Mouse (Mus musculus) forebrain, embryonic 10.5 days (tissue): ENCODE data around the gene Sema6b. TPM values are rescaled to one million over a fixed set of nuclear protein-coding genes. Genes with fewer than 3 reads are reported as not detected.

ENCODE experiments used
- DNase-seq: peaks from one replicate; pipeline ENCODE4 v3.0.0-alpha.2; 2017; ENCODE audit warnings: low spot score; ENCODE audit errors: extremely low spot score
- H3K27ac ChIP-seq: fragments of 300-500 bp; sonication (generic); 2 replicates; pipeline ENCODE4 v1.5.1; 2016; ENCODE audit warnings: mild to moderate bottlenecking
- H3K27me3 ChIP-seq: fragments of 300-500 bp; sonication (generic); 2 replicates; pipeline ENCODE4 v1.6.1; 2016; ENCODE audit warnings: mild to moderate bottlenecking; ENCODE audit not compliant: poor library complexity, severe bottlenecking
- H3K36me3 ChIP-seq: fragments of 300-500 bp; sonication (generic); replicated peaks from 2 replicates; pipeline ENCODE4 v1.6.1; 2016; ENCODE audit warnings: mild to moderate bottlenecking, moderate library complexity
- H3K4me1 ChIP-seq: fragments of 300-500 bp; sonication (generic); 2 replicates; pipeline ENCODE4 v1.6.1; 2016
- H3K4me3 ChIP-seq: fragments of 300-500 bp; sonication (generic); 2 replicates; pipeline ENCODE4 v1.5.1; 2016; ENCODE audit warnings: mild to moderate bottlenecking, moderate library complexity
- H3K9me3 ChIP-seq: fragments of 300-500 bp; sonication (generic); 2 replicates; pipeline ENCODE4 v1.6.1; 2016; ENCODE audit warnings: mild to moderate bottlenecking, moderate library complexity
- WGBS: fragments of 180-500 bp; shearing (Covaris S2); methylation state at CpG from one replicate; pipeline ENCODE4 v1.1.7; 2016; 5-methylcytosine and 5-hydroxymethylcytosine counted together
- polyA plus RNA-seq: library from polyadenylated mRNA; unstranded; fragments of >200 nt; fragmentation: Nextera tagmentation; extraction: Ambion mirVana; gene quantifications from 2 replicates; pipeline ENCODE4 v1.2.1, GENCODE M21; 2016

Sema6b gene
- 0.44 and 0.67 TPM in 2 replicates for polyA plus RNA-seq

GRCm38 (mm10) chr17:56139858-56140595 lies at the start of gene Sema6b:
Gene Sema6b, minus strand, starts transcription at chr17:56140343.
- no peaks in the 10 kb centered on the region for H3K9me3 ChIP-seq
- H3K4me3 ChIP-seq, result peak within 1 kb of the TSS; percentile 80
- H3K4me1 ChIP-seq, result peaks cover 60% of the 10 kb centered on the region
- peak; percentile 67 for DNase-seq
- peak within 1 kb of the TSS; percentile 68 for H3K27ac ChIP-seq
- WGBS, result 1% methylated on average over 79 of the region's 79 CpGs
- H3K36me3 ChIP-seq, result no peaks in the 10 kb centered on the region
- peaks cover 99% of the 10 kb centered on the region for H3K27me3 ChIP-seq

GRCm38 (mm10) chr17:56185281-56186141 lies 45.4 kb upstream of the Sema6b start:
- Histone ChIP-seq H3K4me3 (no peak overlapping the region), H3K36me3 (peaks cover 66% of the 10 kb centered on the region), H3K4me1 (peaks cover 32% of the 10 kb centered on the region), H3K9me3 (no peaks in the 10 kb centered on the region), H3K27ac (peak overlapping the region; percentile 51; the same call in 1 of the 2 replicates), H3K27me3 (no peaks in the 10 kb centered on the region)
- WGBS, result 52% methylated on average over 11 of the region's 11 CpGs
- peak; percentile 22 for DNase-seq

- Histone ChIP-seq H3K9me3 (no peaks in the 10 kb centered on the region), H3K4me3 (peak within 1 kb of the TSS; percentile 79), H3K27me3 (no peaks in the 10 kb centered on the region), H3K36me3 (peaks cover 66% of the 10 kb centered on the region), H3K4me1 (peaks cover 32% of the 10 kb centered on the region), H3K27ac (peak within 1 kb of the TSS; percentile 85)
- under 1% methylated on average over 47 of the region's 47 CpGs for WGBS
- DNase-seq, result peak; percentile 94
These were observed 43.5 kb upstream of the Sema6b start, which contains the start of gene Mydgf for GRCm38 (mm10) chr17:56183658-56184103. Gene Mydgf, minus strand, starts transcription at chr17:56183920.

GRCm38 (mm10) chr17:56182975-56183657 lies 43.0 kb upstream of the Sema6b start:
- H3K9me3 ChIP-seq, result no peaks in the 10 kb centered on the region
- peaks cover 32% of the 10 kb centered on the region for H3K4me1 ChIP-seq
- WGBS, result 3% methylated on average over 14 of the region's 14 CpGs
- peak overlapping the region; percentile 85 for H3K27ac ChIP-seq
- no peaks in the 10 kb centered on the region for H3K27me3 ChIP-seq
- peaks cover 66% of the 10 kb centered on the region for H3K36me3 ChIP-seq
- DNase-seq, result peak; percentile 21
- H3K4me3 ChIP-seq, result peak overlapping the region; percentile 79

- no peak for DNase-seq
- Histone ChIP-seq H3K36me3 (peaks cover 72% of the 10 kb centered on the region), H3K9me3 (no peaks in the 10 kb centered on the region), H3K27ac (no peak overlapping the region), H3K4me1 (peaks cover 8% of the 10 kb centered on the region), H3K27me3 (no peaks in the 10 kb centered on the region), H3K4me3 (no peak overlapping the region)
- 100% methylated on average over 3 of the region's 3 CpGs for WGBS
These were observed 35.3 kb upstream of the Sema6b start for GRCm38 (mm10) chr17:56175416-56175815.

- H3K36me3 ChIP-seq, result peaks cover 53% of the 10 kb centered on the region
- 57% methylated on average over 10 of the region's 10 CpGs for WGBS
- DNase-seq, result no peak
These were observed 33.4 kb upstream of the Sema6b start for GRCm38 (mm10) chr17:56173401-56174046.

GRCm38 (mm10) chr17:56171881-56172280 lies 31.7 kb upstream of the Sema6b start:
- Histone ChIP-seq H3K27ac (no peak overlapping the region), H3K4me3 (no peak overlapping the region), H3K27me3 (no peaks in the 10 kb centered on the region), H3K4me1 (peaks cover 18% of the 10 kb centered on the region), H3K9me3 (no peaks in the 10 kb centered on the region), H3K36me3 (peaks cover 36% of the 10 kb centered on the region)
- WGBS, result 93% methylated on average over 17 of the region's 17 CpGs
- no peak for DNase-seq

More at GRCm38 (mm10) chr17:56173401-56174046, 33.4 kb upstream of the Sema6b start:
- Histone ChIP-seq H3K27ac (no peak overlapping the region), H3K4me1 (peaks cover 18% of the 10 kb centered on the region), H3K27me3 (no peaks in the 10 kb centered on the region), H3K9me3 (no peaks in the 10 kb centered on the region), H3K4me3 (no peak overlapping the region)

- Histone ChIP-seq H3K36me3 (peaks cover 32% of the 10 kb centered on the region), H3K27ac (no peak overlapping the region), H3K9me3 (no peaks in the 10 kb centered on the region), H3K27me3 (no peaks in the 10 kb centered on the region), H3K4me1 (peaks cover 18% of the 10 kb centered on the region), H3K4me3 (no peak overlapping the region)
- no peak for DNase-seq
- 94% methylated on average over 9 of the region's 9 CpGs for WGBS
These were observed 31.3 kb upstream of the Sema6b start for GRCm38 (mm10) chr17:56171456-56171855.

GRCm38 (mm10) chr17:56170636-56171035 lies 30.5 kb upstream of the Sema6b start:
- Histone ChIP-seq H3K27ac (peak overlapping the region; percentile 79), H3K4me3 (no peak overlapping the region), H3K4me1 (peaks cover 19% of the 10 kb centered on the region), H3K36me3 (peaks cover 24% of the 10 kb centered on the region), H3K9me3 (no peaks in the 10 kb centered on the region), H3K27me3 (no peaks in the 10 kb centered on the region)
- no peak for DNase-seq
- WGBS, result 34% methylated on average over 10 of the region's 10 CpGs

GRCm38 (mm10) chr17:56169830-56170229 lies 29.7 kb upstream of the Sema6b start:
- Histone ChIP-seq H3K4me1 (peaks cover 23% of the 10 kb centered on the region), H3K9me3 (no peaks in the 10 kb centered on the region), H3K36me3 (peaks cover 16% of the 10 kb centered on the region), H3K27me3 (no peaks in the 10 kb centered on the region), H3K4me3 (no peak overlapping the region), H3K27ac (peak overlapping the region; percentile 79)
- WGBS, result 63% methylated on average over 6 of the region's 6 CpGs
- no peak for DNase-seq

- no peaks in the 10 kb centered on the region for H3K36me3 ChIP-seq
- H3K4me1 ChIP-seq, result peaks cover 43% of the 10 kb centered on the region
- 80% methylated on average over 11 of the region's 11 CpGs for WGBS
- no peak overlapping the region for H3K27ac ChIP-seq
- no peak overlapping the region for H3K4me3 ChIP-seq
- no peak for DNase-seq
- peaks cover 18% of the 10 kb centered on the region for H3K27me3 ChIP-seq
- no peaks in the 10 kb centered on the region for H3K9me3 ChIP-seq
These were observed 25.5 kb upstream of the Sema6b start for GRCm38 (mm10) chr17:56165671-56166070.

- Histone ChIP-seq H3K4me1 (peaks cover 33% of the 10 kb centered on the region), H3K27me3 (peaks cover 26% of the 10 kb centered on the region), H3K27ac (no peak overlapping the region), H3K9me3 (no peaks in the 10 kb centered on the region), H3K4me3 (no peak overlapping the region), H3K36me3 (no peaks in the 10 kb centered on the region)
- no peak for DNase-seq
- 86% methylated on average over 3 of the region's 3 CpGs for WGBS
These were observed 24.4 kb upstream of the Sema6b start for GRCm38 (mm10) chr17:56164510-56164909.
